Mouse (Mus musculus): ENCODE results near the gene Rtn1.

- TF ChIP-seq POLR2A (IDR thresholded peaks at IDR 0.05; ENCODE audit: insufficient read depth, low read depth, low read length) (no peak), CTCF (IDR thresholded peaks at IDR 0.05; ENCODE audit: insufficient read depth, low read depth, low read length) (no peak)
Measured at GRCm38 (mm10) chr12:72179561-72179960, 229.3 kb downstream of the Rtn1 start.

All from olfactory bulb, adult 2 months (tissue).